21 mouse cellular contexts compared by ENCODE assay signal in genomic region chr11:50650037-50650436, GRCm38 (mm10). TPM values are rescaled to one million over a fixed set of nuclear protein-coding genes. Genes with fewer than 3 reads are reported as not detected.
"Had no signal": no experiment of that assay in that cellular context is flagged by ENCODE, and none has a peak within 500 bp of the region (broad histone marks: within the 10 kb centered on the region; RNA-seq: fewer than 3 reads in every experiment).

No protein-coding gene starts in this region.

- DNase-seq: kidney, postnatal 25 days; layer of hippocampus, adult 9-11 months; lung, adult 18-20 months; lung, postnatal 10 days; lung, postnatal 36 days; thymus, adult 2 months; thymus, postnatal 14 days; thymus, postnatal 4 days had no signal

- H3K4me3 ChIP-seq: layer of hippocampus, adult 2 months; lung, embryonic 15.5 days; megakaryocyte, embryonic 14.5 days; midbrain, embryonic 10.5 days; midbrain, embryonic 13.5 days; myocyte; neural tube, embryonic 13.5 days had no signal

- H3K27me3 ChIP-seq: lung, embryonic 15.5 days; midbrain, embryonic 13.5 days; neural tube, embryonic 13.5 days had no signal

- H3K9ac ChIP-seq: liver, embryonic 14.5 days; lung, embryonic 15.5 days; midbrain, embryonic 13.5 days; neural tube, embryonic 13.5 days had no signal

- H3K9me3 ChIP-seq: lung, embryonic 15.5 days had no signal

- H3K36me3 ChIP-seq: lung, embryonic 15.5 days; midbrain, embryonic 10.5 days; midbrain, embryonic 13.5 days; neural tube, embryonic 13.5 days had no signal

- H3K4me1 ChIP-seq: megakaryocyte, embryonic 14.5 days; midbrain, embryonic 10.5 days; midbrain, embryonic 13.5 days had no signal

- H3K27ac ChIP-seq: kidney, postnatal 0 days; layer of hippocampus, adult 2 months; liver, embryonic 14.5 days; lung, embryonic 15.5 days; midbrain, embryonic 10.5 days; midbrain, embryonic 13.5 days; neural tube, embryonic 13.5 days; stomach, postnatal 0 days had no signal

- ATAC-seq: midbrain, embryonic 13.5 days; midbrain, embryonic 16.5 days had no signal

- H3K4me2 ChIP-seq: liver, embryonic 11.5 days; lung, embryonic 15.5 days; midbrain, embryonic 13.5 days; neural tube, embryonic 13.5 days had no signal

RNA-seq across cellular contexts. Expression of gene Adamts2, which starts 48.2 kb away (rescaled TPM):
- total RNA-seq: monocyte, adult 5-6 weeks had no signal
